Mouse (Mus musculus) testis, postnatal 10 days (tissue): ENCODE measurements at regions not wholly inside any gene's neighbourhood (a gene's known extent, or its start where the extent isn't known, plus 50 kb on each side); places are given as distances from the start of the nearest gene placed in this dataset.
"Not testable (repeated sequence)": the region's sequence is repeated elsewhere in the genome, so short reads cannot be mapped to it uniquely, and the experiment has no call there.

ENCODE experiments used
- DNase-seq: peaks from one replicate; pipeline ENCODE4 v3.0.0; 2021; ENCODE audit warnings: low spot score

GRCm38 (mm10) chr12:46398875-46399652, 419.7 kb downstream of the Nova1 start:
- DNase-seq = peak; percentile 45

GRCm38 (mm10) chr12:46395245-46395644, 423.5 kb downstream of the Nova1 start:
- no peak for DNase-seq

- no peak for DNase-seq
These were observed 425.0 kb downstream of the Nova1 start for GRCm38 (mm10) chr12:46393769-46394168.

- DNase-seq = no peak
These were observed 439.8 kb downstream of the Nova1 start for GRCm38 (mm10) chr12:46378914-46379313.

- peak; percentile 42 for DNase-seq
These were observed 447.0 kb downstream of the Nova1 start for GRCm38 (mm10) chr12:46371747-46372146.

GRCm38 (mm10) chr12:46333376-46333775, 485.4 kb downstream of the Nova1 start:
- no peak for DNase-seq

- DNase-seq = no peak
These were observed 490.9 kb downstream of the Nova1 start for GRCm38 (mm10) chr12:46327865-46328264.

- DNase-seq = no peak
These were observed 495.5 kb downstream of the Nova1 start for GRCm38 (mm10) chr12:46323276-46323675.

- DNase-seq = no peak
These were observed 515.5 kb downstream of the Nova1 start for GRCm38 (mm10) chr12:46303136-46303797.

- DNase-seq = no peak
These were observed 519.8 kb downstream of the Nova1 start for GRCm38 (mm10) chr12:46298926-46299325.

- DNase-seq = no peak
These were observed 534.2 kb downstream of the Nova1 start for GRCm38 (mm10) chr12:46284519-46284918.

- no peak for DNase-seq
These were observed 570.2 kb downstream of the Nova1 start for GRCm38 (mm10) chr12:46248402-46249018.

GRCm38 (mm10) chr12:46244925-46245324, 573.8 kb downstream of the Nova1 start:
- DNase-seq = no peak

GRCm38 (mm10) chr12:46232359-46232758, 586.4 kb downstream of the Nova1 start:
- no peak for DNase-seq

- DNase-seq = not testable (repeated sequence)
These were observed 603.4 kb downstream of the Nova1 start for GRCm38 (mm10) chr12:46215328-46215727.

GRCm38 (mm10) chr12:46199076-46199475, 619.7 kb downstream of the Nova1 start:
- DNase-seq = no peak

GRCm38 (mm10) chr12:46197482-46198101, 621.1 kb downstream of the Nova1 start:
- DNase-seq = no peak

- no peak for DNase-seq
These were observed 624.6 kb downstream of the Nova1 start for GRCm38 (mm10) chr12:46194173-46194572.
